Mouse (Mus musculus): ENCODE results near the gene Ror2.
A peak's percentile ranks its signal among the peaks of the same experiment; 100 is the strongest.

The Ror2 gene

DNA sequence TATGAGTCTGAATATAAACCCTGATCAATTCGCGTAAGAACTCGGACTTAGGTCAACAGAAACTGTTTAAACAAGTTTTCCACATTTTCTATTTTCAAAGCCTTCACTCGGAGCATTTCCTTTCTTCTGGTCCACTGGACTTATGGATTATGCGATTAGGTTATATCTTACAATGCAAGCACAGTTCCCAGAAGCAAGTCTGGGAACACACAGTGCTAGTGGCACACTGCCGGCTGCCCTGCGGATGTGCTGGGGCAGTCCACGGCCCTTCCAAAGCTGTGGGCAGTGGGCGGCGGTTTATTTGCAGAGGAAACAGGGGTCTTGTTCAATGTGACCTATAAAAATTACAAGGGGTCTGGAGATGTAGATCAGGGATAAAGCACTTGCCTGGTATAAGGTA, 97.0 kb downstream of the Ror2 start:
- DNase-seq = no peak

DNA sequence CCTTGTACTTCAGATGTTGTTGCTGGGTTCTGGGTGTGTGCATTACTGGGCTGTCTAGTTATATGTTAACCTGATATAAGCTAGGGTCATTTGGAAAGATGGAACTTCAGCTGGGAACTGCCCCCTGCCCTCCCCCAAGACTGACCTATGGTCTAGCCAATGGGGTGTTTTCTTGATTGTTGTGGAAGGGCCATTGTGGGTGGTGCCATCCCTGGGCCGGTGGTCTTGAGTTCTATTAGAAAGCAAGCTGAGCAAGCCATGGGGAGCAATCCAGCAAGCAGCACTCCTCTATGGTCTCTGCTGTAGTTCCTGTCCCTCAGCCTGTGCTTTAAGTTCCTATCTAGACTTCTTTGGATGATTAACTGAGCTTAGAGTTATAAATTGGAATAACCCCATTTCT, 101.1 kb downstream of the Ror2 start:
- no peak for DNase-seq

DNA sequence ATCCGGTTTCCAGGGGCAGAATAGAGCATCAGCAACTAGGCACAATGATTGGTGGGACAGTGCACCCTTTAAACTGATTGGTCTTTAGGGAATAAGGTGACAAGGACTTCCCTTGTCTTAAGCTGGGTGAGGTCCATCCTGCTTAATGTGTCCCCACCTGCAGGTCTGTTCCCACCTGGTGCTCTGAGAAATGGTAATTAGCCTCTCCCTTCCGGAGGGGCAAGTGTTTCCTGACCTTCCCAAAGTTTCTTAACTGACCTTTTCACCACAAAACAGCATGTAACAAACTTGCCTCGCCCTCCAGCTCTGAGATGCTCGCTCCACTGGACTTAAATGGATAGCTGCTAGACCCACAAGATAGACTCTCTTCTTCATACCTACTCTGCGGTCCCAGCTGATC, 101.8 kb downstream of the Ror2 start:
- no peak for DNase-seq

DNA sequence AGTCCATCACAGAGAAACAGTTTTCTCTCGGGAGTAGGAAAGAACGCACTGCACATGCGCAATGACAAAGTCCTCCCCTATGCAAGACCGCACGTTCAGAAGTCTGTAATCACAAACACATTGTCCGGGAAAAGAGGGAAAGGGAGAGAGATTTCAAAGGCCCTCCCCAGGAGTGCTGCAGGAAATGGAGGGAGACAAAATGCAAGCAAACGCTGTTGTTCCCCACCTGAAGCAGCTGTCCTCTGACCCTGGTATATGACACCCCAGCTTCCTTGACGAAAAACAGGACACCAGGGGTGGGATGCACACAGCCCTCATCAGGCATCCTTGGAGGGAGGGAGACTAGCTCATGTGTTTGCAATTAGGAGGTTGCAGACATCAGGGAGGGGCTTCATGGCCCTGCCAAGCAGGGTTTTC, 102.8 kb downstream of the Ror2 start:
- no peak for DNase-seq

DNA sequence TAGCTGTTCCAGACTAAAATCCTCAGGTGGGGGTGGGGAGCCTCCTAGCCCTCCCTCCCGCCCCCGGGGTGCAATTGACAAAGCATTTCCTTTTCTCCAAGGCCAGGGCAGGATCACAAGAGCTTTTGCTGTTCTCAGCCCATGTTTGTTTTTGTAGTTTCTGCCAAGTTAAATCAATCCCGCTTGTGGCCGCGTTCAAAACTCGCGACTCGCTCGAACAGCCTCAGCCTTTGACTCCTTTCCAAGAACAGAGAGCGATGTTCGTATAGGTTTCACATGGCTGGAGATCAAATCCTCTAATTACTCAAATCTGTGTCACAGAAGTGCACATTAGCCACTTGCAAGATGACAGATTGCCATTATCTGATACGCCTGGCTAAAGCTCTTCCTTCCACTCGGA, 107.3 kb downstream of the Ror2 start:
- DNase-seq = no peak

DNA sequence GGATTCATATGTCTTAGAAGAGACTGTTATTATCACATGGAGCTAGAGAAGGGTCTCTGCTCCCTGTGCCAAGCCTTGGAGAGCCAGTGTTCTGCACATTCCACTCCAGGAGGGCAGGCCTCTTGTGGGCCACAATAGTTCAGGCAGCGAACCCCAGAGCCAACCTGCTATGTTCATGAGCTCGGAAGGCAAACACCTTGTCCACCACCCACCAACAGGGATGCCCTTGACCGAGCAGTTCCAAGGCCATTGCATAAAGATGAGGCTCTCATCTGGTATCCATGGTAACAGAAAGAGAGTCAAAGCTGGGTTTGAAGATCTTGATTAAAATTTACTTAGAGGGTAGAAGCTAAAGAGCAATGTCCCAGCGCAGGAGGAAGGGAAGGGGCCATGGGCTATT, 107.8 kb downstream of the Ror2 start:
- no peak for DNase-seq

DNA sequence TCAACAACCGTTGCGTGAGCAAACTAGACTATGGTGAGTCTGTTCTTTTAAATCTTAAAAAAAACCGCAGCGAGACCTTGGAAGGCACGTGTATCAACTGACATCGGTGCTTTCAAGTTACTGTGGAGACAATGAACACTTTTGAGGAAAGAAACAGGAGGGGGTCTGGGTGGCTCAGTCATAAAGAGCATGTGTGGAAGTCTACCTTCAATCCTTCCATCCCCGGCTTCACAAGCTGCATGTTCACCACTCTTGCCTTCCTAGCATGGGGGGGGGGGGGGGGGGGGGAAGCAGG, 108.6 kb downstream of the Ror2 start:
- DNase-seq = no peak

DNA sequence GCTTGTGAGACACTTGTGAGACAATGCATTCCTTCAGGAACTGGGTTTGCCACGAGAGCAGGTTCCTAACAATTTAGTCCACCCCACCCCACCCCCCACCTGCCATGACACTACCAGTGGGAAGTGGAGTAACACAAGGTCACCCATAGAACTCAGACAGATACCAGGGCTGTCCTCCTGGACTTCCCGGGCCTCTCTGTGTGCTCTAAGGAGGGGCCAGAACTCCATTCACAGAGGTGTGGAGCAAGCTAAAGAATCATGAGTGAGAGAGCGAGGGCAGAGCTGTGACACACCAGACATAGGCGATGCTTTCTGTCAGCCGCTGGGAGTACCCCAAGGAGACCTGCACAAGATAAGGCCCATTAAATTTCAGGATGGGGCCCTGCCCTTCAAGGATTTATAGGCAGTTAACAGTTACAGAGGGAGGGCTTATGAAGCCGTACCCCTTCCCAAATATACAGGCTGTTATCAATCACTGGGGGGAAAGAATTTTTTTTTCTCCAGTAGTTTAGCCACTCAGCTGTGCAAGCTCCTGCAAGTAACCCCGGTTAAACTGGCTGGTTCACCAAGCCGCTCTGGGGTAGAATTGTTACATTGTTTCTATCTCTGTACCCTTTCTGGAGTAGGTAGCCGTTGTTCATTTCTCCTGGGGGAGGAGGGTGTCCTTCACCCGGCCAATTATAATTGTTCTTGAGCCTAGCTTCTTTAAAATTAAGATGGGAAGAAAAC, 109.1 kb downstream of the Ror2 start:
- DNase-seq = no peak

DNA sequence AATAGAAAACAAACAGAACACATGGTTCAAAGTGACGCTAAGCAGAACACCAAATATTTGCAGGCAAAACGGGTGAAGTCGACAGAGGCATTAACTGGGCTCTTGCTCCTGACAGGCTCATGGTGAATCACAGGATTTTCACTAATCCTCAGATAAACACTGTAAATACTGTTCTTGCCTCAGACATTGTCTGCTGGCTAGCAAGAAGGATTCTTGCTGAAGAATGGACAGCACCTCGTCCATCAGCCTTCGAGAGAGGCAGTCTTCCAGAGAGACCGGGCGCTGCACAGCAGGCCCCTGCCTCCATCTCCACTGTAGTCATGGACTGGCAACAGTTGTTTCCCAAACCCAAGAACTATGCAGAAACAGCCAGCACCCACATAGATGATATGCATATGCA, 110.9 kb downstream of the Ror2 start:
- no peak for DNase-seq

DNA sequence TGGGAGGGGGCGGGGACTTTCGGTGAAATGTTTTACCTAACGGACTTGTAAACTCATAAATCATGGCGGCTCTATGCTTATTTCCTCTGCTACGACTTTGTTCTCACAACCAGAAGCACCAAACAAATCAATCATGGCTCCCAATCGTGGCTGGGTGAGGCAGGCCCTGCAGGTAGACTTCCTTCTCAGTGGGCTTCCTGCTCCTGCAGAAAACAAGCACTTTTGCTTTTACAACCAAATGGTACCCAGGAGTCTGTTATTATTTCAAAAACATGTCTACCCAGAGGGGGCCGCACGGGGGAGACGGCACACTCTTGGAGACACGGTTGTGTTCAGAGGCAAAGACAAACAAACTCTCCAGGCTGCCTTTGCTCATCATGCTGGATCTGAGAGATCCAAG, 122.3 kb downstream of the Ror2 start:
- no peak for DNase-seq

DNA sequence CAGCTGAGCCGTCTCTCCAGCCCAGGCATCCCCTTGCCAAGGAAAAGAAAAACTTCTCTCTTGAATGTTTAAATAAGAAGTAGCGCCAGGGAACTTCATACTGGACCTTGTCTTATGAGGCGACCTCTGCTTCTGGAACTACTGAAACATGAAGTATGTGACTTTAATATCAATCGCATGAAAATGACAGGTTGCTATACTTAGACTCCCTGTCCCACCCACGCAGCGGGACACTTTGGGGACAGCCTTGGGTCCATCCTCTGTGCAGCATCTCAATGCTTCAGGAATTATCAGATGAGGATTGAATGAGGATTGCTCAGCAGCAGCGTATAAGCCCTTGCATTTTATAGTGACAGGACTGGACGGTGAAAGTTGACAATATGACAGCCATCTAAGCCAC, 122.9 kb downstream of the Ror2 start:
- DNase-seq = no peak

DNA sequence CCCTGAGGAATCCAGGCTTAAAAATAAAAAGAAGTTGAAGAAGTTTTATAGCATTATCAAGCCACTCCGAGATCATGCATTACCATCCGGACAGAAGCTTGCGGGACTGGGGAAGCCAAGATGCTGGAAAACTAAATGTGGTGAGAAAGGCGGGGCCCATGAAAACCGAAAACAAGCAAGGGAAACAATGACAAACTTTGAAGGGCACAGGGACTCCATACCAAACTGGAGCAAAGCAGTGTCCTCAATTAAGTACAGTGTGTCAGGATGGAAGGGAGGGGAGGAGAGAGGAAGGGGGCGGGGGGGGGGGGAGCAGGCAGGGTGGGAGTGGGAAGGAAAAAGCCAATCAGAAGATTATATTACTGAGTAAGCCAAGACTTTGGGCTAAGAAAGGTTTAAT, 126.4 kb downstream of the Ror2 start:
- no peak for DNase-seq

DNA sequence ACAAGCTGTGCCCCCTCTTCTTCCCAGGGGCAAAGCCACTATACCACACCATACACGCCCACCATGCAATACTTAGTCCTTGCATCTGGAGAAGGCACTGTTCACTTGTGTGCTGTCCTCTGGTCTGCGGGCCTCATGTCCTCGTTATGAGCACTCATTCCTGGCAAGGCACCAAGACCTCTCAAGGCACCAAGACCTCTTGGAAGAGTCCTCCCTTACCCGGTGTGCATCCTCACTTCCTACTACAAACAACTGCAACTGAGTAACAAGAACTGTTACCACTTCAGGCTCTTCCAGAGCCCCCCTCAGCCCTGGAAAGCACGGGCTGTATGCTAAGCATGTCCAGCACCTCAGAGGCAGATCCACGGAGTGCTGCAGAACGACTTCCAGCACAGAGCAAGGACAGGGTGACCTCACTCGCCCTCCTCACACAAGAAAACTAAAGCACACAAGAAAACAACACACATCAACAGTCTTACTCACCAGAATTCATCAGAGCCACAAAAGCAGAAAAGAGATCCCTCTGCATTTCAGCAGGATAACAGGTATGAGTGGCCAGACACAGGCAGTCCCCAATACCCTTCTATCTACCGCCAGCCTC, 127.4 kb downstream of the Ror2 start:
- DNase-seq = no peak

DNA sequence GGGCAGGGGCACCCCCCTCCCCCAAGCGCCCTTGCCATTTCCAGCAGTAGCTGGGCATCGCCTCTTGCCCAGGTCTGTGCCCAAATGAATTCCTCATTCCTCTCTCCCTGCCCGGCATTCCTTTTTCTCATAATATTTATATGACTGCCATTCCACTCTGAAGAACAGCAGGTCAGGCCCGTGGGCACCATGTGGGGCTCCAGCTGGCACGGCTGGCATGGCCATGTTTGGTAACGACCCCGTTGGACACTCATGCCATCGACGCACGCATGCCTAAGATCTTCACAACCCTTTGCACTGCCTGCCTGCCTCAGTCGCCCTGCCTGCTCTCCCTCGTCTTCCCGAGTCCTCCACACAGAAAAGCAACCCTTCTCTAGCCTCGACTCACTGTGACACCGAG, 129.0 kb downstream of the Ror2 start:
- no peak for DNase-seq

DNA sequence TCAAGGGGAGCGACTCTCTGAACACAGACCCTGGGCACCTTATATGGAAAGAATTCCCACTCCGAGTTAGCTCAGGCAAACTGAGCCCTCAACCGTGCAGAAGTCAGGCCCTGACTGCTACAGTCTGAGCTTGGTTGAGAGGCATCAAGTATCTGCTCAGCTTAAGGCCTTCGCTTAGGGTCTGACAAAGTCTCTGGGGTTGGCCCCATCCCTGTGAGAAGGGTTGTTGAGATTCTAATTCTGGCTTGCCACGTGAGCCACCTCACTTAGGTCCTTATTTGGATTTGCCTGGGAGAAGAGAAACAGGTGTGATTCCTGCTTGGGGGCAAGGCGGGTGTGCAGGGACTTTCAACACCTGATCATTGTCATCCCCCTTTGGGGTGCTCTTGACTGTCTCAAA, 129.6 kb downstream of the Ror2 start:
- DNase-seq = no peak

DNA sequence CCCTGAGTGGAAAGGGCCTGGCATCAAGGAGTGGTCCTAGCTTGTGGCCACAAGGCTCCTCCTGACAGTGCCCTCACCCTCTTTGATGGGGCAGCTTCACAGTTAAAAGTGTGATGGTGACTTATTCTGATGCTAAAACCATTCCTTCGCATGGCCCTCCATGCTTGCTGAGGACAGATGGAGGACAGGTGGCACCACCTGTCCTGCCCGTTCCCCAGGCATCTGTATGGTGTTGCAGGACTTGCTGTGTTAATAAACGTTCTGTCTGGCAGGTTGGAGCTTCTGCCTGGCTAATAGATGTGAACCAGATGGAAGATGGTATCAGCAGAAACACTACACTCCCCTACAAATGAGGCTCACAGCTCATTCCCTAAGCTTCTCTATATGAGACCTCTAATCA, 140.4 kb downstream of the Ror2 start:
- DNase-seq = peak; percentile 19 to 38

DNA sequence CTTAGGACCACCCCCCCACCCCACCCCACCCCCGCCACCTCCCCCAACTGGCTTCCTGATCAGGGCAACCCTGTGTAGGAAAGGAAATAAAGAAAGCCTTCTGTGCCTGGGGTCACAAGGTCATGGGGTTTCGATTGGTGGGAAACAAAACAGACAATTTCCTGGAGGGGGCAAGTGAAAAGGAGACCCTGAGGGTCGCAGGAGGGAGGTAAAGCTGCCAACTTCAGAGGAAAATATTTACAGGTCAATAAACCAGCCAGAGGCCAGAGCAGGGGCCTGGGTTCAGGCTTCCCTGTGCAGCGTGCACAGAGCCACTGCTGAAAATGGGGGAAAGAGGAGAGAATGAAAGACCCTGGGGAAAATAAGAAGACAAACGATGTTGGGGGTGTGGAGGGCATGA, 142.8 kb downstream of the Ror2 start:
- DNase-seq = no peak

DNA sequence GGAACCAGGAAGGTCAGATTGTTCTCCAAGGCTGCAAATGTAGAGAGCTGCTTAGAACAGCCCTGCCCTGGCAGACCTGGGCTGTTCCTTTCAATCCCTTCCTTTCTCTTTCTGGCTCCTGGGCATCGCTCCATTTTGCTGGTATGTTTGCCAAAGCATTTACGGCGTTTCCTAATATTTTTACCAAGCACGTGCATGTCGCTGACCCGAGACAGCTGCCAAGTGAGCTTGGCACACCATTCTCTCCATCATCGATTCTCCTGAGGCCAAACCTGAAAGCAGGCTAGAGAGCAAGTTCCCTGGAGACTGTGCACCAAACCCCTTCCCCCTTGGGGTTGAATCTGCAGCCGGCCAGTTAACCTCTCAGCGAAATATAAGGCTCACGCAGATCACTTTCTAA, 143.7 kb downstream of the Ror2 start:
- peak; percentile 36 to 52 for DNase-seq

DNA sequence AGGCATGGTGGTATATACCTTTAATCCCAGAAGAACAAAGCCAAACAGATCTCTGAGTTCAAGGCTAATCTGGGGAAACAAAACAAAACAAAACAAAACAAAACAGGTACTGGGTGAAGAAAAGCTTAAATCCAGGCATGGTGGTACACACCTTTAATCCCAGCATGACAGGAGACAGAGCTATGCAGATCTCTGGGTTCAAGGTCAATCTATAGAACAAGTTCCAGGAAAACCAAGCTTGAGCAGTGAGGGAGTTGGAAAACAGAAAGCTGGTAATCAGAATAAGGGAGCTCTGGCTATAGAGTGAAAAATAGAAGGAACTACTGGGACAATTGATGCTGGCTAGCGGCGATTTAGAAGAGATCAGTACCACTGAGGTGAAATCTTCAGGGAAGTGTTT, 145.6 kb downstream of the Ror2 start:
- DNase-seq = no peak

DNA sequence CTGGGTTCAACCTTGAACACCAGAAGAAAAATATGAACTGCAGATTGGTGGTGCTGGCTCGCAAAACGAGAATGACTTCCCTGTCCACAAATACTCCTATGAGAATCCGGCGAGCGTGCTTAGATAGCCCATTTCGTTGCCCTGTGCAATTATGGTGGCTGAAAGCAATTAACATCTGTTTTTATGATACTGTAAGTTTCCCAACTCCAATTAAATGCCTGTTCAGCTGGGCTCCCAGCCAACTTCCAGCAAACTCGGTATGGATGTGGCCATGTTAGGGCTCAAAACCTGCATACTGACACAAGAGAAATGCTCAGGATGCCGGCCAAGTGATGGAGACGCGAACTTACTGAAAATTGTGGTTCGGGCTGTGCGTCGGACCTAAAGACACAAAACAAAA, 155.4 kb downstream of the Ror2 start:
- DNase-seq = no peak

DNA sequence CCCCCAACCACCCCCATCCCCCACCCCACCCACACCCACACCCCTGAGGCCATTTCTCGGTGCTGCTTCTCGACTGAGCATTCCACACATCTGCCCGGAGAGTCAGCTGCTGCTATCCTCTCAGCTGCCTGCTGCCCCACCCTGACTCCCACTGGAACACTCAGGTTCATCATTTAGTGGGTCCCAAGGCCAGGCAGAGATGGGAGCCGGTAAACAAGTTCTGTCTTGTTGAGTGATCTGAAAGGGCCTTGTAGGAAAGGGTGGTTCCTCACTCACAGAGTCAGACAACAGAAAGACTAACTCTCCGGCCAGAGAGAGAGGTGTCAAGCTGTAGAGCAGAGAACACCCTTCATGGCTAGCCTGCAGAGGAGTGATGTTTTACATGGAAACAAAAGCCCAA, 155.9 kb downstream of the Ror2 start:
- DNase-seq = no peak

DNA sequence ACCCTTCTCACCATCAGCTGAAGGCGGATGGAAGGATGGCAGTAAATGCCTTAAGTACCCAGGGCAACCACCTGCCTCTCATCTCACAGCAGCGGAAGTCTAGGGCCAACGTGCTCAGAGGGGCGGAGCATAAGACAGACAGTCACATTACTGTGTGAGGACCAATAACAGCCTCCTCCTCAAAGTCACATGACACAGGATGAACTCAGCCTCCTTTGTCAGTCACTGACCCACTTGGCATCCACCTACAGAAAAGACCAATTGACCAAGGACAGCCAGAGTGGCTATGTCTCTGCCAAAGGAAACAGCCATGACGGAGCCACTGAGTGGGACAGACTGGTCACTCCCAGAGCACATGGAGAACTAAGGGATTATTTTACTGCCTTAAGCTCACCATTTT, 160.3 kb downstream of the Ror2 start:
- no peak for DNase-seq

DNA sequence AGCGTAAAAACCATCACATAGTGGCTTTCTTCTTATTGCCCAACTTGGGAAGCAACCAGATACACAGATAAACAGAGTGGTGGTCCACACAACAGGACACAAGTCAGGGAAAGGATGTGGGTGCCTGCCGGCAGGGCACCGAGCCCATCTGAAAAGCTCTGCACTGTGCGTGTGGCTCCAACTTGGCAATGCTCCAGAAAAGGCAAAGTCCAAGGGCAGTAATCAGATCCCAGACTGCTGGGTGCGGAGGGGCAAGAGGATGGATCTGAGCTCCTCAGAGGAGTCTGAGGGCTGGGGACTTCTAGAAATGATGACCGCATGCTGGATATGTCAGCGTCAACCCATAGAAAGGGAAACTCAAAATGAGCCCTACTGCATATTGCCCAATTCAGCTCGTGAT, 163.8 kb downstream of the Ror2 start:
- DNase-seq = no peak

DNA sequence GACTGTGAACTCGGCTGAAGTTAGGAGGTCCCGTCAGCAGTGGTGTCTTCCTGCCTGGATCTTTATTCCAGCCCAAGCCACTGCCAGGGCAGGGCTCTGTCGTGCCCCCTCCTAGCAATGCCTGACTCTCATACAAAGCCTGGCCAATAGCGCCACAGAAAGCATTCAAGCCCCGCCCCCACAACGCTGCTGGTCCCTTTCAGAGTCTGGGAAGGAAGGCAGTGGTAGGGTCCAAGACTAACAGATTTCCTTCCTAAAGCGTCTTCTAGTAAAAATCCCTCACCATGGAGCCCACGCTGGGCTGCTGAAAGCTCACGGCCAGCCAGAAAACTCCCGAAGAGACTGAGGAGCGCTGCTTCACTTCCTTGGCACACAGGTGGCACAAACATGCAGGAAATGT, 165.0 kb downstream of the Ror2 start:
- no peak for DNase-seq

All from cerebellum, postnatal 36 days (tissue).